Mouse (Mus musculus) myocyte (in vitro differentiated cells): ENCODE results near the gene Irf9. TPM values are rescaled to one million over a fixed set of nuclear protein-coding genes. Genes with fewer than 3 reads are reported as not detected.
A peak's percentile ranks its signal among the peaks of the same experiment; 100 is the strongest.

Experiments used
- H3K27me3 ChIP-seq: one replicate; pipeline ENCODE4 v1.6.1; 2011; ENCODE audit not compliant: control insufficient read depth, insufficient read depth, insufficient read length
- H3K36me3 ChIP-seq: one replicate; pipeline ENCODE4 v1.6.1; 2011; ENCODE audit not compliant: control insufficient read depth, insufficient read depth
- H3K4me2 ChIP-seq: one replicate; pipeline ENCODE4 v1.6.1; 2011; ENCODE audit warnings: low read depth, control low read depth
- H3K4me3 ChIP-seq: one replicate; pipeline ENCODE4 v1.5.1; 2011; ENCODE audit warnings: mild to moderate bottlenecking, control low read depth, moderate library complexity
- H3K79me2 ChIP-seq: one replicate; pipeline ENCODE4 v1.6.1; 2011; ENCODE audit not compliant: control insufficient read depth, insufficient read depth
- H3ac ChIP-seq: one replicate; pipeline ENCODE4 v1.6.1; 2011; ENCODE audit not compliant: control insufficient read depth, insufficient read length
- CEBPB ChIP-seq: IDR thresholded peaks from 2 replicates; pipeline ENCODE4 v1.6.1; 2011; ENCODE audit warnings: mild to moderate bottlenecking, moderate library complexity; ENCODE audit not compliant: poor library complexity, insufficient read depth, severe bottlenecking
- E2F4 ChIP-seq: IDR thresholded peaks from one replicate; pipeline ENCODE4 v1.6.1; 2011; ENCODE audit warnings: mild to moderate bottlenecking, control low read depth, moderate library complexity; ENCODE audit not compliant: insufficient read depth
- MAX ChIP-seq: IDR thresholded peaks from one replicate; pipeline ENCODE4 v1.6.1; 2011; ENCODE audit warnings: low read depth, mild to moderate bottlenecking, control low read depth
- MYOD1 ChIP-seq, 3 experiments: IDR thresholded peaks; one replicate each; pipeline ENCODE4 v1.6.1; 2011; ENCODE audit warnings: control low read depth in 2 of 3, low read depth in 2 of 3, mild to moderate bottlenecking in 2 of 3, moderate library complexity in 1 of 3; ENCODE audit not compliant: insufficient read length in 2 of 3, control insufficient read depth in 1 of 3
- MYOG ChIP-seq, 3 experiments: IDR thresholded peaks; one replicate each; pipeline ENCODE4 v1.6.1; 2011; ENCODE audit warnings: control low read depth in 2 of 3, low read depth in 2 of 3, mild to moderate bottlenecking in 2 of 3; ENCODE audit not compliant: insufficient read length in 2 of 3, control insufficient read depth in 1 of 3, insufficient read depth in 1 of 3
- POLR2A ChIP-seq: IDR thresholded peaks from one replicate; pipeline ENCODE4 v1.6.1; 2011; ENCODE audit warnings: low read depth, mild to moderate bottlenecking, control low read depth, moderate library complexity; ENCODE audit not compliant: insufficient read length
- POLR2AphosphoS2 ChIP-seq: IDR thresholded peaks from one replicate; pipeline ENCODE4 v1.6.1; 2011; ENCODE audit warnings: low read depth, control low read depth; ENCODE audit not compliant: insufficient read length
- REST ChIP-seq: IDR thresholded peaks from one replicate; pipeline ENCODE4 v1.6.1; 2011; ENCODE audit warnings: mild to moderate bottlenecking, control low read depth, moderate library complexity; ENCODE audit not compliant: insufficient read depth, insufficient read length
- SRF ChIP-seq: IDR thresholded peaks from one replicate; pipeline ENCODE4 v1.6.1; 2011; ENCODE audit warnings: low read depth; ENCODE audit not compliant: control insufficient read depth, insufficient read length
- TCF12 ChIP-seq: IDR thresholded peaks from one replicate; pipeline ENCODE4 v1.6.1; 2011; ENCODE audit warnings: mild to moderate bottlenecking, control low read depth; ENCODE audit not compliant: poor library complexity, insufficient read depth, severe bottlenecking
- TCF3 ChIP-seq: IDR thresholded peaks from one replicate; pipeline ENCODE4 v1.6.1; 2011; ENCODE audit warnings: low read depth, control low read depth; ENCODE audit not compliant: insufficient read length
- USF1 ChIP-seq: IDR thresholded peaks from one replicate; pipeline ENCODE4 v1.6.1; 2011; ENCODE audit warnings: low read depth, mild to moderate bottlenecking, control low read depth, moderate library complexity
- polyA plus RNA-seq: library from polyadenylated mRNA; unstranded; fragments of >200 nt; fragmentation: generic; extraction: Trizol; gene quantifications from one replicate; pipeline ENCODE4 v1.2.1, GENCODE M21; 2012; ENCODE audit warnings: missing spikeins

Gene Irf9
- polyA plus RNA-seq, 1 experiment: 4.0 TPM

- Histone ChIP-seq H3K4me2 (peak within 1 kb of the TSS; percentile 96), H3ac (peak within 1 kb of the TSS; percentile 73), H3K36me3 (peaks cover 6% of the 10 kb centered on the region), H3K27me3 (no peaks in the 10 kb centered on the region), H3K4me3 (peak within 1 kb of the TSS; percentile 81), H3K79me2 (peaks cover 50% of the 10 kb centered on the region)
- peak in 2 of 3 experiments; percentile 1 to 25 for TF ChIP-seq MYOG (IDR thresholded peaks at IDR 0.05; ENCODE audit: control insufficient read depth in 1 of 3, insufficient read depth in 1 of 3, insufficient read length in 2 of 3, low read depth in 2 of 3)
- no peak for TF ChIP-seq USF1
- TF ChIP-seq TCF12: no peak
- TF ChIP-seq E2F4: peak; percentile 76
- TF ChIP-seq POLR2AphosphoS2: peak; percentile 49
- TF ChIP-seq TCF3: no peak
- peak; percentile 55 for TF ChIP-seq POLR2A
- peak; percentile 87 for TF ChIP-seq MAX
- no peak for TF ChIP-seq REST
- peak in 2 of 3 experiments; percentile 4 to 48 for TF ChIP-seq MYOD1 (IDR thresholded peaks at IDR 0.05; ENCODE audit: control insufficient read depth in 1 of 3, insufficient read length in 2 of 3, low read depth in 2 of 3)
Observed at GRCm38 (mm10) chr14:55643060-55643907, 39.9 kb downstream of the Irf9 start, which contains the start of gene Tm9sf1. Gene Tm9sf1, minus strand, starts transcription at chr14:55643806.

- Histone ChIP-seq H3K4me2 (peak overlapping the region; percentile 79), H3K36me3 (peaks cover under 1% of the 10 kb centered on the region), H3K4me3 (peak overlapping the region; percentile 81), H3K27me3 (no peaks in the 10 kb centered on the region), H3ac (peak overlapping the region; percentile 73), H3K79me2 (peaks cover 50% of the 10 kb centered on the region)
- no peak for TF ChIP-seq TCF3
- TF ChIP-seq TCF12: no peak
- no peak for TF ChIP-seq CEBPB
- TF ChIP-seq MYOG (IDR thresholded peaks at IDR 0.05; ENCODE audit: control insufficient read depth in 1 of 3, insufficient read depth in 1 of 3, insufficient read length in 2 of 3, low read depth in 2 of 3): no peak
- no peak for TF ChIP-seq POLR2AphosphoS2
- no peak for TF ChIP-seq REST
- TF ChIP-seq MYOD1 (IDR thresholded peaks at IDR 0.05; ENCODE audit: control insufficient read depth in 1 of 3, insufficient read length in 2 of 3, low read depth in 2 of 3): no peak
- no peak for TF ChIP-seq SRF
- TF ChIP-seq POLR2A: no peak
- no peak for TF ChIP-seq MAX
- TF ChIP-seq USF1: no peak
- no peak for TF ChIP-seq E2F4
Observed at GRCm38 (mm10) chr14:55644261-55644888, 41.0 kb downstream of the Irf9 start.

GRCm38 (mm10) chr14:55649884-55650283, 46.5 kb downstream of the Irf9 start, which contains the start of gene Tssk4:
Gene Tssk4, plus strand, starts transcription at chr14:55650184.
- H3ac ChIP-seq: no peak within 1 kb of the TSS
- TF ChIP-seq USF1: no peak
- no peak for TF ChIP-seq MYOD1 (IDR thresholded peaks at IDR 0.05; ENCODE audit: control insufficient read depth in 1 of 3, insufficient read length in 2 of 3, low read depth in 2 of 3)
- no peak for TF ChIP-seq MAX
- no peak for TF ChIP-seq MYOG (IDR thresholded peaks at IDR 0.05; ENCODE audit: control insufficient read depth in 1 of 3, insufficient read depth in 1 of 3, insufficient read length in 2 of 3, low read depth in 2 of 3)
- no peak for TF ChIP-seq SRF
- TF ChIP-seq CEBPB: no peak

GRCm38 (mm10) chr14:55651528-55651927, 48.2 kb downstream of the Irf9 start:
- Histone ChIP-seq H3K4me3 (no peak overlapping the region), H3K79me2 (no peaks in the 10 kb centered on the region), H3ac (no peak overlapping the region), H3K36me3 (no peaks in the 10 kb centered on the region), H3K4me2 (no peak overlapping the region), H3K27me3 (no peaks in the 10 kb centered on the region)
- no peak for TF ChIP-seq E2F4
- no peak for TF ChIP-seq CEBPB
- no peak for TF ChIP-seq USF1
- TF ChIP-seq TCF3: no peak
- TF ChIP-seq MAX: no peak
- TF ChIP-seq MYOG (IDR thresholded peaks at IDR 0.05; ENCODE audit: control insufficient read depth in 1 of 3, insufficient read depth in 1 of 3, insufficient read length in 2 of 3, low read depth in 2 of 3): no peak
- no peak for TF ChIP-seq TCF12
- no peak for TF ChIP-seq SRF
- TF ChIP-seq POLR2A: no peak
- TF ChIP-seq MYOD1 (IDR thresholded peaks at IDR 0.05; ENCODE audit: control insufficient read depth in 1 of 3, insufficient read length in 2 of 3, low read depth in 2 of 3): no peak
- no peak for TF ChIP-seq POLR2AphosphoS2
- no peak for TF ChIP-seq REST

More at GRCm38 (mm10) chr14:55649884-55650283, 46.5 kb downstream of the Irf9 start, which contains the start of gene Tssk4:
- Histone ChIP-seq H3K4me3 (no peak within 1 kb of the TSS), H3K27me3 (no peaks in the 10 kb centered on the region), H3K36me3 (no peaks in the 10 kb centered on the region), H3K4me2 (no peak within 1 kb of the TSS), H3K79me2 (peaks cover 10% of the 10 kb centered on the region)
